In genomic region chr1:128359554-128360376, GRCm38 (mm10) we compare ENCODE assay signal across 8 mouse cellular contexts. TPM values are rescaled to one million over a fixed set of nuclear protein-coding genes. Genes with fewer than 3 reads are reported as not detected.
DNase-seq lines count a peak whose midpoint lies in the region; ATAC-seq and TF ChIP-seq lines count a peak whose summit lies in the region.

Gene Mcm6 (minus strand): TSS chr1:128359664.

- peaks cover 31% of the 10 kb centered on the region for H3K4me1 ChIP-seq in embryonic facial prominence, embryonic 13.5 days
- H3K4me1 ChIP-seq in kidney, adult 2 months (ENCODE audit: control insufficient read depth, insufficient read depth, low read length) = peaks cover 18% of the 10 kb centered on the region
- H3K4me1 ChIP-seq in limb, embryonic 12.5 days (replicated peaks) = peaks cover 19% of the 10 kb centered on the region
- peaks cover 17% of the 10 kb centered on the region; the same call in 1 of the 2 replicates for H3K4me1 ChIP-seq in midbrain, embryonic 15.5 days
- H3K4me1 ChIP-seq in spleen, adult 2 months (ENCODE audit: control insufficient read depth, insufficient read depth, insufficient read length) = peaks cover 13% of the 10 kb centered on the region

- H3K27ac ChIP-seq in embryonic facial prominence, embryonic 13.5 days = peak within 1 kb of the TSS; percentile 96
- no peak within 1 kb of the TSS for H3K27ac ChIP-seq in kidney, adult 2 months (ENCODE audit: insufficient read depth, low read depth, low read length)
- peak within 1 kb of the TSS; percentile 97 for H3K27ac ChIP-seq in limb, embryonic 12.5 days
- peak within 1 kb of the TSS; percentile 77 for H3K27ac ChIP-seq in midbrain, embryonic 15.5 days
- H3K27ac ChIP-seq in spleen, adult 2 months (ENCODE audit: insufficient read depth, low read length) = peak within 1 kb of the TSS; percentile 64

- peak within 1 kb of the TSS; percentile 60 for H3K4me2 ChIP-seq in embryonic facial prominence, embryonic 13.5 days
- peak within 1 kb of the TSS; percentile 61 for H3K4me2 ChIP-seq in limb, embryonic 12.5 days
- H3K4me2 ChIP-seq in midbrain, embryonic 15.5 days = peak within 1 kb of the TSS; percentile 88

- no peaks in the 10 kb centered on the region for H3K9me3 ChIP-seq in embryonic facial prominence, embryonic 13.5 days
- no peaks in the 10 kb centered on the region for H3K9me3 ChIP-seq in limb, embryonic 12.5 days
- no peaks in the 10 kb centered on the region for H3K9me3 ChIP-seq in midbrain, embryonic 15.5 days

- H3K36me3 ChIP-seq in embryonic facial prominence, embryonic 13.5 days = peaks cover 31% of the 10 kb centered on the region
- H3K36me3 ChIP-seq in kidney, adult 2 months (ENCODE audit: control insufficient read depth, insufficient read depth, low read length) = no peaks in the 10 kb centered on the region; the same call in 1 of the 2 replicates
- H3K36me3 ChIP-seq in limb, embryonic 12.5 days = peaks cover 43% of the 10 kb centered on the region
- 0 out of 2 replicates have a peak, but pooled peaks cover 5% of the 10 kb centered on the region for H3K36me3 ChIP-seq in midbrain, embryonic 15.5 days (replicated peaks)
- H3K36me3 ChIP-seq in spleen, adult 2 months (ENCODE audit: control insufficient read depth, insufficient read depth, low read length) = peaks cover 6% of the 10 kb centered on the region

- no peaks in the 10 kb centered on the region for H3K27me3 ChIP-seq in embryonic facial prominence, embryonic 13.5 days
- H3K27me3 ChIP-seq in kidney, adult 2 months (replicated peaks; ENCODE audit: control insufficient read depth, insufficient read depth, low read length) = no peaks in the 10 kb centered on the region
- H3K27me3 ChIP-seq in limb, embryonic 12.5 days = no peaks in the 10 kb centered on the region
- H3K27me3 ChIP-seq in midbrain, embryonic 15.5 days (replicated peaks) = no peaks in the 10 kb centered on the region
- no peaks in the 10 kb centered on the region for H3K27me3 ChIP-seq in spleen, adult 2 months (ENCODE audit: control insufficient read depth, insufficient read depth, low read length)

- peak; percentile 99 for DNase-seq in 3134 (ENCODE audit: extremely low read depth, insufficient read length, low spot score)
- peak; percentile 94 to 96 for DNase-seq in adrenal gland, postnatal 36 days
- peak; percentile 96 for DNase-seq in heart, adult 18-20 months
- DNase-seq in kidney, adult 2 months = peak; percentile 97
- peak; percentile 84 to 95 for DNase-seq in spleen, adult 2 months (ENCODE audit: low read depth in 1 of 2, low spot score in 2 of 2)

- WGBS in embryonic facial prominence, embryonic 13.5 days = 2% methylated on average over 38 of the region's 38 CpGs
- 3% methylated on average over 38 of the region's 38 CpGs for WGBS in kidney, adult 2 months
- WGBS in limb, embryonic 12.5 days = 2% methylated on average over 38 of the region's 38 CpGs
- WGBS in midbrain, embryonic 15.5 days = 2% methylated on average over 38 of the region's 38 CpGs
- 2% methylated on average over 38 of the region's 38 CpGs for WGBS in spleen, adult 2 months

- H3K4me3 ChIP-seq in embryonic facial prominence, embryonic 13.5 days = peak within 1 kb of the TSS; percentile 82
- peak within 1 kb of the TSS; percentile 84 for H3K4me3 ChIP-seq in kidney, adult 2 months (ENCODE audit: insufficient read depth, low read depth, low read length)
- H3K4me3 ChIP-seq in limb, embryonic 12.5 days (replicated peaks) = peak within 1 kb of the TSS; percentile 84
- peak within 1 kb of the TSS; percentile 98 for H3K4me3 ChIP-seq in midbrain, embryonic 15.5 days
- peak within 1 kb of the TSS; percentile 91 for H3K4me3 ChIP-seq in spleen, adult 2 months (ENCODE audit: extremely low read depth, insufficient read depth, insufficient read length)

- no peak for TF ChIP-seq CTCF in kidney, adult 2 months (conservative IDR thresholded peaks at IDR 0.05; ENCODE audit: insufficient read depth, insufficient read length, low read depth, low read length)
- TF ChIP-seq CTCF in spleen, adult 2 months (IDR thresholded peaks at IDR 0.05; ENCODE audit: extremely low read depth, insufficient read depth, insufficient read length, insufficient replicate concordance) = no peak

- TF ChIP-seq POLR2A in kidney, adult 2 months (IDR thresholded peaks at IDR 0.05; ENCODE audit: low read depth, low read length) = peak; percentile 18
- peak; percentile 37; the same call in 1 of the 2 replicates for TF ChIP-seq POLR2A in spleen, adult 2 months (IDR thresholded peaks at IDR 0.05; ENCODE audit: low read depth, low read length)

- ATAC-seq in embryonic facial prominence, embryonic 13.5 days (ENCODE audit: insufficient number of reproducible peaks, insufficient read depth, low FRiP score, low TSS enrichment, low read depth) = peak; percentile 96
- ATAC-seq in limb, embryonic 12.5 days (ENCODE audit: insufficient number of reproducible peaks, insufficient read depth, low FRiP score, low TSS enrichment, low read depth) = peak; percentile 98
- ATAC-seq in midbrain, embryonic 15.5 days (replicated peaks) = peak; percentile 100

- H3K9ac ChIP-seq in embryonic facial prominence, embryonic 13.5 days = peak within 1 kb of the TSS; percentile 90
- peak within 1 kb of the TSS; percentile 87 for H3K9ac ChIP-seq in limb, embryonic 12.5 days (replicated peaks)
- H3K9ac ChIP-seq in midbrain, embryonic 15.5 days = peak within 1 kb of the TSS; percentile 63

RNA-seq across cellular contexts. Expression of gene Mcm6, which starts in this region (rescaled TPM):
- 10 to 100 TPM; 25.4 to 27.2 TPM for total RNA-seq in adrenal gland, postnatal 36 days (2021)
- 221 and 223 TPM in 2 replicates for polyA plus RNA-seq in embryonic facial prominence, embryonic 13.5 days (2015; fragmentation: Nextera tagmentation; extraction: Ambion mirVana)
- total RNA-seq in heart, adult 18-20 months (2021) = 1 to 10 TPM; 6.0 to 6.5 TPM
- polyA plus RNA-seq in kidney, adult 2 months (2012; rRNA removed) = 7.2 and 8.3 TPM in 2 replicates
- polyA plus RNA-seq in limb, embryonic 12.5 days (2016; fragmentation: Nextera tagmentation; extraction: Ambion mirVana) = 288 and 294 TPM in 2 replicates
- polyA plus RNA-seq in midbrain, embryonic 15.5 days (2015; fragmentation: Nextera tagmentation; extraction: Ambion mirVana) = 52.6 and 59.2 TPM in 2 replicates
- 16.2 and 16.9 TPM in 2 replicates for polyA plus RNA-seq in spleen, adult 2 months (2012; rRNA removed)
